Mouse (Mus musculus) Patski (cell line): ENCODE data around the gene Zfr2. TPM values are rescaled to one million over a fixed set of nuclear protein-coding genes. Genes with fewer than 3 reads are reported as not detected.
A peak's percentile ranks its signal among the peaks of the same experiment; 100 is the strongest.

Experiments
- ATAC-seq: fragments of 100-300 bp; one replicate; pipeline ENCODE4 v1.8.0; 2021
- CTCF ChIA-PET: fragments of 350-600 bp; sonication (Branson Sonifier 250); formaldehyde crosslinking; loops from one replicate; lab custom pipeline; 2022; ENCODE audit warnings: inconsistent platforms; lab: Charles Lee
- POLR2A ChIA-PET: fragments of 350-600 bp; sonication (Branson Sonifier 250); formaldehyde crosslinking; loops from one replicate; lab custom pipeline; 2022; ENCODE audit warnings: antibody characterized with exemption, inconsistent platforms; lab: Charles Lee
- DNase-seq: peaks from one replicate; pipeline ENCODE4 v3.0.0-alpha.2; 2011; ENCODE audit warnings: low read depth, low spot score
- H3K27me3 ChIP-seq: fragments of 371-371 bp; one replicate; pipeline ENCODE4 v1.5.1; 2021
- CTCF ChIP-seq: fragments of 100-300 bp; IDR thresholded peaks from one replicate; pipeline ENCODE4 v1.5.1; 2021
- in situ Hi-C: fragments of 300-500 bp; cut with MboI; formaldehyde crosslinking; loops from 3 replicates; pipeline ENCODE4 v1.11.1; 2018; ENCODE audit warnings: low pct_unique_long_range_greater_than_20kb, mixed read lengths
- polyA plus RNA-seq: library from polyadenylated mRNA; unstranded; gene quantifications from one replicate; pipeline ENCODE4 v1.2.3, GENCODE M21; 2021

The Zfr2 gene
- polyA plus RNA-seq, 1 experiment from 2014 or later = 11.7 TPM

DNA sequence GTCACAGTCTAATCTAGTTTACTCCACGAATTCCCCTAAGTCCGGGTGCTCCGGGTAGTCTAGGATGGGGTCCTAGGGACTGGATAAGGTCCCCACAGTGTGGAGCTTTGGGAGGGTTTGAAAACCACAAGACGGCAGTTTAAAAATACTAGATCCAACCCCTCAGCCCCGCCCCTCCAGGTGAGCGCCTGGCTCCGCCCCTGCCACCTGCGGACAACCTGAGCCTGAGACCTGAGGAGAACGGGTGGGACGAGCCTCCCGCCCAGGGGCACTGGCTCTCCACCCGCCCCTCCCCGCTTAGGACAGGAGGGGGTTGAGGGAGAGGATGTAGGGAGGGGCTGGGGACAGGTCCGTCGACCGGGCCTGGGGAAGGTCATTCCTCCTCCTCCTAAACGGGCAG is 51.8 kb downstream of the Zfr2 start:
- in situ Hi-C loops = loop anchor here (5.0 kb wide), 2 partner anchors 68 to 168 kb away; partner anchors contain the start of gene Hmg20b
- CTCF ChIA-PET = interaction anchor here (2.0 kb wide), 1 partner anchor 8 kb away, joined by 5 read pairs; the partner anchor contains the start of gene Pip5k1c
- no peaks in the 10 kb centered on the region for H3K27me3 ChIP-seq
- POLR2A ChIA-PET = interaction anchor here (0.8 to 2.5 kb wide), 2 partner anchors 16 to 339 kb away, joined by 6 to 8 read pairs; no protein-coding TSS in a partner anchor
- TF ChIP-seq CTCF = no peak
- DNase-seq = no peak
- no peak for ATAC-seq

DNA sequence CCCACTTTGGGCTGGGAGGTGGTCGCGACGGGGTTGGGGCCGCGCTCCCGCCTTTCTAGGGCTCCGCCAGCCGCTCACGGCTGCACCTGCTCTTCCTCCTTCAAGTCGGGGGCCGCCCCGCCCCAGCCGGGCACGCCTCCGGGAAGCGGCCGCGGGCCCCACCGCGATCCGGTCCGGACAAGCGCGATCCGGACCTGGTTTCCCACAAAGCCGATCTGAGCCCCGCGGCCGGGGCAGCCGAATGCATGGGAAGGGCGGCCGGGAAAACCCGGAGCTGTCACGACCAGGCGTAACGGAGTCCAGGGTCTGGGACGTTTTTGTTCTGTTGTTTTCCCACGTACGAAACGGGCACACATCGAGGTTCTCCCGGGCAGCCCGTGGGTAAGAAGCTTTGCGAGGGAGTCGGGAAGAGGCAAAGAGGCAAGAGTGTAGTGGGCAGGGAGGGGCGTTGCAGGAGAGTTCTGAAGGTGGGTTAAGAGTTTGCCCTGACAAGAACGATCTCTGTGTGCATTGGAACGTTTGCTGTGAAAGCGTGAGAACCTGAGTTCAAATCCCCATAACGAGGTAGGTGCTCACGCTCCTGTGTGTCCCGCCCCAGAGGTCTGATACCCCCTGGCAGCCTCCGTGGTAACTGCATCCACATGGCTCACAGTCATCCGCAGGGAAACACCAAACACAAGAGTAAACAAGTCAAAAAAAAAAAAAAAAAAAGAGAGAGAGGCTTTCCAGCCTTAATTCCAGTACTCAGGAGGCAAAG is 52.9 kb downstream of the Zfr2 start:
- peak; percentile 71 for ATAC-seq
- POLR2A ChIA-PET = interaction anchor here (0.7 to 2.5 kb wide), 2 partner anchors 18 to 19 kb away, joined by 3 to 8 read pairs; no protein-coding TSS in a partner anchor
- peak; percentile 39 for DNase-seq
- no peaks in the 10 kb centered on the region for H3K27me3 ChIP-seq
- CTCF ChIA-PET = no interaction called here
- TF ChIP-seq CTCF = no peak
- in situ Hi-C loops = loop anchor here (5.0 kb wide), 2 partner anchors 66 to 166 kb away; partner anchors contain the start of gene Hmg20b

DNA sequence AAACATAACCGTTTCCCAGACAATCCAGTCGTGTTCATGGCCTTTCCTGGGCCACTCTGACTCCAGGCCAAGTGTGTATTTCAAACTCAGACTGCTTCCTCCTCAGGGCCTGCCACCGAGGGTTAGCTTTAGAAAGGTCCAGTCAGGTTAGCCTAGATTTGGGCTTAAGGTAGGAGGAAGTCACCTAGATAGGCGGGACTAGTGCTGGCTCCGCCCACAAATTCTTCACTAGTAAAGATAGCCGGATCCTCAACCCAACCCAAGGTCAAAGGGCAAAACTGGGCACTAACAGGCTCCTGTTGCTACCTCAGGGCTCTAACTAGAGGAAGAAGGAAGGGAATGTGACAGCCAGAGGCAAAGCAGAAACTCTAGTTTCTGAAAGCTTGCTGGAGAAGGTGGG is 53.6 kb downstream of the Zfr2 start:
- TF ChIP-seq CTCF = no peak
- H3K27me3 ChIP-seq = no peaks in the 10 kb centered on the region
- ChIA-PET POLR2A (no interaction called here), CTCF (no interaction called here)
- in situ Hi-C loops = loop anchor here (5.0 kb wide), 2 partner anchors 66 to 166 kb away; partner anchors contain the start of gene Hmg20b
- no peak for DNase-seq
- no peak for ATAC-seq

DNA sequence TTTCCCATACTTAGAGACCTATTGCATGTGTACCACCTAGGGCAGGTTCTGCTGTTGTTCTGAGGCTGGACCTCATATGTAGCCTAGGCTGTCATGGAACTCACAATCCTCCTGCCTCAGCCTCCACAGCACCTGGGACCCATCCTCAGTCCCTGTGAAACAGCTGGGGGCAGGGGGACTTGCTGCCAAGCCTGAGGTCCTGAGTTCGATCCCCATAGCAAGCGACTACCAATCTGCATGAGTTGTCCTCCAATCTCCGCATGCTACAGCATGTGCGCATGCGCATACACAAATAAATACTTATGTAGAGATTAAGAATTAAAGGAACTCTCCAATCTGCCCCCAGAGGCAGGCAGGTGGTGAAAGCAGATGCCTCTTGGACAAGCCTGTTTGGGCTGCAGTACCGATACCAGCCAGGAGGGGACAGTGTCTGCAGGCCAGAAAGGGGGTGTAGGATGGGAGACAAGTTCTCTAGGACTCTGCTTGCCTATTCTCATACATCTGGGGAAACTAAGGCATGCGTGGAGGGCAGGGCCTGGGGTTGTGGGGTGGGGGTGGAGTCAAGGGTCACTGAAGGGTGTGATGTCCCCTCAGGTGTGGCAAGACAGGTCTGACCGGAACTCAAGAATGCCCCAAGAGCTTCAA is 54.7 kb downstream of the Zfr2 start:
- ChIA-PET CTCF (interaction anchor here (0.8 to 2.6 kb wide), 6 partner anchors 9 to 66 kb away, joined by 3 to 28 read pairs (median 5); no protein-coding TSS in a partner anchor), POLR2A (no interaction called here)
- no peaks in the 10 kb centered on the region for H3K27me3 ChIP-seq
- ATAC-seq = no peak
- in situ Hi-C loops = loop anchor here (5.0 kb wide), 2 partner anchors 65 to 165 kb away; partner anchors contain the start of gene Hmg20b
- DNase-seq = no peak
- TF ChIP-seq CTCF = no peak

DNA sequence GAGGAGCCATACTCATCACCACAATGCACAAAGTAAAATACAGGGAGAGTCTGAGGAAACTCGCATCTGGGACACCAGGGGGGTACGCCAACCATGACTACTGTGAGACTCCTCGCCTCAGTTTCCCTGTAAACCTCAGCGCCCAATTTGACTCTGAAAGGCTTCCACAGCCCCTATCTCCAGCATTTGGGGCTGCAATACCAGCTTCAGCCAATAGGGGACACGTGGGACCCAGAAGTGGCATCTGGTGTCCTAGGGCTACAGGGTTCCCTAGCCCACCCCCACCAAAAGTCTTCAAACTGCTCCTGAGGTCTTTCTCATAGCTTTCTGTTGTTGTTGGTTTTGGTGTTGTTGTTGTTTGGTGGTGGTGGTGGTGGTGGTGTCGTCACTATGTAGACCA is 55.6 kb downstream of the Zfr2 start:
- no peaks in the 10 kb centered on the region for H3K27me3 ChIP-seq
- CTCF ChIA-PET = interaction anchor here (0.8 to 2.6 kb wide), 14 partner anchors 9 to 90 kb away, joined by 3 to 28 read pairs (median 5); partner anchors contain the start of genes Fzr1 and Hmg20b

DNA sequence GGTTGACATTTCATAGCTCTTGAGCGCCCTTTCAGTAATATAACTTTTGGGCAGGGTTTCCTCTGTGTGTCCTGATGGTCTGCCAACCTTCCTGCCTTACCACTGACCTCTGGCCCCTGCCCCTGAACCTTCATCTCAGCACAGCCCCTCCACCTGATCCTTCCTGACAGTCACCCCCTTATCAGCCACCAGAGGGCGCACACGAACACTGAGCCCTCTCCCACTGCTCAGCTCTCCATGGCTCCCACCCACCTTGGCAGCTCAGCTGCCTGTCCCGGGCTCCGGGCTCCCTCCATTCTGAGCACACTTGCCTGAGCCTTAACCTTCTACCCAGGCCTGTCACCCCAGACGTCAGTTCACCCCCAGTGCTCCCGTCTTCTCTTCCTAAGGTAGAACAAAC is 56.3 kb downstream of the Zfr2 start:
- POLR2A ChIA-PET = no interaction called here
- no peaks in the 10 kb centered on the region for H3K27me3 ChIP-seq
- CTCF ChIA-PET = interaction anchor here (0.7 to 2.6 kb wide), 16 partner anchors 9 to 89 kb away, joined by 3 to 28 read pairs (median 5); partner anchors contain the start of genes Fzr1 and Hmg20b
- TF ChIP-seq CTCF = no peak
- DNase-seq (no peak), ATAC-seq (no peak)
- in situ Hi-C loops = loop anchor here (5.0 kb wide), 2 partner anchors 63 to 163 kb away; partner anchors contain the start of gene Hmg20b

More for the DNA sequence above, 55.6 kb downstream of the Zfr2 start:
- no peak for TF ChIP-seq CTCF
- POLR2A ChIA-PET = no interaction called here
- no peak for DNase-seq
- no peak for ATAC-seq
- in situ Hi-C loops = loop anchor here (5.0 kb wide), 2 partner anchors 64 to 164 kb away; partner anchors contain the start of gene Hmg20b

DNA sequence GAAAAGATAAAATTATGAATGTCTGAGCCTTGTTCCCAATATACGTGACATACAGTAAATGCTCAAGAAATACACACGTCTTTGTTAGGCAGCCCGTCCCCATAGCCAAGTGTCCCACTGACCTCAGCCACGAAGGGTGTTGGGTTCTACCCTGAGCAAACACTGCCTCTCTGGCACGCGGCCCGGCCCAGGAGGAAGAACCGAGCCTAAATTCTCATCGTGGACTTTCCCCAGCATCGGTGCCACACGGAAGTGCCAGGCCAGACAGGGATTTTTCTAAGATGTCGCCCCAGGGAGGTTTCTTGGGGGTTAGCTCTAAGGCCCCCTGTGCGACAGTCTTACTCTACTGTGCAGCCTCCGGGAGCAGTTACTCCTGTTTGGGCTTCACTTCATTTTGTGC is 56.9 kb downstream of the Zfr2 start:
- CTCF ChIA-PET = interaction anchor here (0.7 to 2.6 kb wide), 13 partner anchors 8 to 89 kb away, joined by 3 to 28 read pairs (median 5); partner anchors contain the start of genes Fzr1 and Hmg20b
- TF ChIP-seq CTCF = no peak

DNA sequence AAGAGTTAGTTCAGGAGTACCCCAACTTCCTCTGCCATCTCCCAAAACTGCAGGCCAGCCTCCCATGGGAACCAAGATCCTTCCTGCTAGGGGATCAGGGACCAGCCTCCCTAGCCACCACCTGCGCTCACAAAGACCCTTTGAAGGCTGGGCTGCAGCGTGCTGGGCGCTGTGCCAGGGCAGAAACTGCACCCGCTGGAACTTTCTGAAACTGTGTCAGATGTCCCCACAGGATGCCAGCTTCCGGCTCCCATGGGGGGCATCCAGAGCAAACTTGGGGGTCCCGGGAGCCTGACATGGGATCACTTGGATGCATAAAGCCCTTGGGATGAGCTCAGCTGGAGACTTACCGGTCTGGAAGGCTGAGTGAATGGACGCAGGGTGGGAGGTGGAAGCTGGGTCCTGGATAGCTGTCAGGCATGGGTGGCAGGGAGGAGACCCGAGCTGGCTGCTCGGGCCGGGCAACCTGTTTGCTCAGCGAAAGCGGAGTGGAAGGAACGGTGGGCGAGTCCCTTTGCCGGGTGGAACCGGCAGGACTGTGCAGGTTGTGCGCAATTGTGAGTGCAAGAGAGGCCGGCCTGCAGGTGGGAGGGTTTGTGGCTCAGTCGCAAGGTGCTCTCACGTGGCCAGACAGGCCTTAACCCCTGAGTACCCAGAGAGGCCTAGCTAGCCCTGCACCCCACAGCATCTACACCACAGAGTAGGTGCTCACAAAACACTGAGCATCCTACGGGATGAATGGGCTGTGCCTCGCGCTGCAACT is 57.9 kb downstream of the Zfr2 start:
- ATAC-seq = no peak

More for the DNA sequence above, 56.9 kb downstream of the Zfr2 start:
- H3K27me3 ChIP-seq = no peaks in the 10 kb centered on the region
- in situ Hi-C loops = loop anchor here (5.0 kb wide), 2 partner anchors 62 to 162 kb away; partner anchors contain the start of gene Hmg20b
- ATAC-seq (no peak), DNase-seq (no peak)
- POLR2A ChIA-PET = interaction anchor here (1.1 kb wide), 1 partner anchor 68 kb away, joined by 4 read pairs; no protein-coding TSS in a partner anchor

DNA sequence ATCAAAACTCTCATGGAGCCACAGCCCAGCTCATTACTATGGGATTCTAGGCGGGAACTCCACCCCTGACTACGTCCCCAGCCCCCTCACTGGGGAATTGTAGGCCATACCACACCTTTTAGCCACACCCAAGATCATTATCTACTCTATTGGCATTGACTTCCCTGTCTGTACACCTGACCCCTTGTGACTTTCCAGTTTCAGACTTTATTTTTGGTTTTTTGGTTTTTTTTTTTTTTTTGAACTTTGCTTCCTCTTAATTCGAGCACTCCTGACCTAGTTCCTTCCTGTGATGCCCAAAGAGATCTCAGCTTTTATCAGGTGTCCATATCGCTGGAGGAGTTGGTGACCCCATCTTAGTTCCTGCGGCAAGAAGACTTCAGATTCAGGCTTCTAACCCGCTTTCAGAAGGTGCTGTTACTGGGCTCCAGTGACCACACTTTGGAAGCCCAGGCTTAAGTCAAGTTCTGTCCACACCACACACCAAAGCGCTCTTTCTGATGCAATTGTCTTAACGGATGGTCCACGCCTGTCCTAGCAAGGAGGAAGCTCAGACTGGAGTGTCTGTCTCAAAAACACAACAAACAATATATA is 58.7 kb downstream of the Zfr2 start, which contains the start of gene Tjp3:
Tjp3 (minus strand) TSS at position 71 of the 594 bp plus-strand sequence.
- DNase-seq (no peak), ATAC-seq (no peak)
- no peaks in the 10 kb centered on the region for H3K27me3 ChIP-seq
- TF ChIP-seq CTCF = no peak
- ChIA-PET CTCF (interaction anchor here (1.0 to 2.3 kb wide), 10 partner anchors 10 to 99 kb away, joined by 3 to 32 read pairs (median 8); partner anchors contain the start of gene Hmg20b), POLR2A (interaction anchor here (2.1 kb wide), 1 partner anchor 29 kb away, joined by 8 read pairs; the partner anchor contains the start of gene Cactin)
- in situ Hi-C loops = no loop called here

More for the DNA sequence above, 57.9 kb downstream of the Zfr2 start:
- no peak for DNase-seq
- no peaks in the 10 kb centered on the region for H3K27me3 ChIP-seq
- in situ Hi-C loops = no loop called here
- ChIA-PET CTCF (interaction anchor here (1.0 to 2.4 kb wide), 4 partner anchors 29 to 67 kb away, joined by 3 to 8 read pairs (median 6); partner anchors contain the start of gene Hmg20b), POLR2A (interaction anchor here (1.1 kb wide), 1 partner anchor 67 kb away, joined by 4 read pairs; no protein-coding TSS in a partner anchor)
- TF ChIP-seq CTCF = no peak
